Mouse (Mus musculus): ENCODE results near the gene Fam19a3. TPM values are rescaled to one million over a fixed set of nuclear protein-coding genes. Genes with fewer than 3 reads are reported as not detected.
A peak's percentile ranks its signal among the peaks of the same experiment; 100 is the strongest.
"Not testable (repeated sequence)": the region's sequence is repeated elsewhere in the genome, so short reads cannot be mapped to it uniquely, and the experiment has no call there.

Fam19a3 gene
- total RNA-seq (2021): 1 to 10 TPM in 1 of 2 experiments, under 1 TPM in 1; 0.72 to 1.2 TPM
- long read RNA-seq, experiment 1: 0 reads
- long read RNA-seq, experiment 2: 0 reads

DNA sequence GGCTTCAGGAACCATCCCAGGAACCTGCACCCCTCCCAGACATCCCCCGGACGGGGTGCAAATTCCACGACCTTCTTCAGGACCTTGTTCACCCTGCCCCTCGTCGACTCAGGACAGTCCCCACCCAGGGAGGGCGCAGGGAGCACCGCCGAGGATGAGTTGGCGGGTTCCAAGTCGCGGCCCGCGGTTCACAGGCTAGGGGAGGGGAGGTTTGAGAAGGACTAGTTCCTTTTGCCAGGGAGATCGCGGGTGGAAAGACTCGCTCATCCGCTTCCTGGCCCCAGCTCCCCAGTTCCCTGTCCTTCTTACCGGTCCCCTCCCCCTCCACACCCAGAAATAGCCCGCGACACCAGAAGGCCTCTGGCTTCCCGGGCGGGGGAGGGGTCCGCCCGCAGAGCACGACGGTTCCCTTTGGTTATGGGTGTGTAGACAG, at the start of gene Fam19a3:
Gene Fam19a3, minus strand, starts transcription at position 370 of the 433 bp plus-strand sequence.
- peak; percentile 47 for DNase-seq

DNA sequence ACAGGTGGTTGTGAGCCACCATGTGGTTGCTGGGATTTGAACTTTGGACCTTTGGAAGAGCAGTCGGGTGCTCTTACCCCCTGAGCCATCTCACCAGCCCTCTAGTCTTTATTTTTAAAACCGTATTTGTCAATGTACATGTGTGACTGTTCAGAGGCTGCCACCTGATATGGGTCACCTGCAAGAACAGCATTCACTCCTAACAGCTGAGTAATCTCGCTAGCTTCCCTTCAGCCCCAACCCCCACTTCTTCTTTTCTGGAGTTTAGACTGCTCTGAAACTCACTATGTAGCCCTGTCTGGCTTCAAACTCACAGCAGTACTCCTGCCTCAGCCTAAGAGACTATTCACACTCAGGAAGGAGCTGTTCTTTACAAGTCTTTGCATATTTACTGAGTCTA, 40.8 kb upstream of the Fam19a3 start:
- DNase-seq: no peak

DNA sequence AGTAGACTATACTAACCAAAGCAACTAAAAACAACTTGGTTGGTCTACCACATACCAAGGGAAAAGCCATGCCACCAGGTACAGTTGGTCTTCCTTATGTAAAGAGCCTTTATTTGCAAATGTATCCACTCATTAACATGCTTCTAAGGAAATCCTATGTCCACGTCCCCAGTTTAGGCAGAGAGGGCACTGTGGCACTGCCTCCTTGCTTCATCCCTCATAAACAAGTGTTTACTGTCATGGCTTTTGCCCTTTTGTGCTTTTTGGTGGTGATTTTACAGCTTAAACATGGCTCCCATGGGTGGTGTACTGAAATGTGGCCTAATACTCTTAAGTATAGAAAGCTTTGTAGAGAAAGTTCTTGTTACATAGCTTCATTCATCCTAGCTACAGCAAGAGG, 38.8 kb upstream of the Fam19a3 start:
- DNase-seq: no peak

DNA sequence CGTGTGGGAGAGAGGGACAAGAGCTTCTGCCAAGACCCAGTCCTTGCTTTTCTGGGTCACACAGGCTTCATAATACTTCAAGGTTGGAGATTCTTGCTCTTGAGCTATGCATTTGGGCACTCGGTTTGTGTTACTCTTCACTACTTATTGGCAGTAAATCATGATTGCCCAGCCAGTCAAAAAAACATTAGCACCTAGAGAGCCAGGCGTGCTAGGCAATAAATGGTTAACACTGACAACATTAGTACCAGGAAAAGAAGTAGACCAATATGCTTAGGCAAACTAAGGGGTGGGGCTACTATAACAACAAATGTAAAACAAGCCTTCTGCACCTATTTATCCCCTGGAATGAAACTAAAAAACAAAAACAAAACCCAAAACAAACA, 37.1 kb upstream of the Fam19a3 start:
- no peak for DNase-seq

DNA sequence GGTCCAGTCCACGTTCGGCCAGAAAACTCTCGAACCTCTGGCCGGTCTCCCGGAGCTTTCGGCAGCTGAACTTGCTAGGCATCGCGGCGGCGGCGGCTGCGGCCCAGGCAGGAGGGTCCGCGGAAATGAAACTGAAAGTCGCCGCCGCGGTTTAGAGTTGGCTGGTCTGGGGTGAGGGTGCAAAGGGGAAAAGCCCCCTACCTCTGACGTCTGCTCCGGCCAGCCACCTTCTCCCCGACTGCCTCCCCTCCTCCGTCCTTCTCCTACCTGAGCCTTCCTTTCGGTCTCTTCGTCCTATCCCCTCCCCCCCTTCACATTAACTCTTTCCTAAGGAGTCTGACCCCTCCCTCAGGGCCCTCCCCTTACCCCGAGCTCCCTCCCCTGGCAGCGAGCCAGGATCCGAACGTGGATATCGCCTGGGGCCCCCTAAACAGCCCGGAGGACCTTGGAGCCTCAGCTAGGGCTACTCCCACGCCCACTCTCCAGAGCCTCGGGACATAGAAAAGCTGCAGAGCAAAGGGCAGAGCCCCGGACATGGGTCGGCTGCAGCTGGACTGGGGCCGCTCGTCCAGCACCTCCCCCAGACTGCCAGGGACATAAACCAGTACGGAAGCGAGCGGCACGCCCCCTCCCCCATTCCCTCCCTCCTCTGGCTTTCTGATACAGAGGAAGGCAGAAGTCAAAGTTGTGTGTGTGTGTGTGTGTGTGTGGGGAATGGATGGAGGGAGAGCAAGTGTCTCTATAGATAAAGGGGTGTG, 36.5 kb upstream of the Fam19a3 start, which contains the start of gene Mov10:
Gene Mov10, minus strand, starts transcription at position 573 of the 758 bp plus-strand sequence.
- peak; percentile 79 for DNase-seq

DNA sequence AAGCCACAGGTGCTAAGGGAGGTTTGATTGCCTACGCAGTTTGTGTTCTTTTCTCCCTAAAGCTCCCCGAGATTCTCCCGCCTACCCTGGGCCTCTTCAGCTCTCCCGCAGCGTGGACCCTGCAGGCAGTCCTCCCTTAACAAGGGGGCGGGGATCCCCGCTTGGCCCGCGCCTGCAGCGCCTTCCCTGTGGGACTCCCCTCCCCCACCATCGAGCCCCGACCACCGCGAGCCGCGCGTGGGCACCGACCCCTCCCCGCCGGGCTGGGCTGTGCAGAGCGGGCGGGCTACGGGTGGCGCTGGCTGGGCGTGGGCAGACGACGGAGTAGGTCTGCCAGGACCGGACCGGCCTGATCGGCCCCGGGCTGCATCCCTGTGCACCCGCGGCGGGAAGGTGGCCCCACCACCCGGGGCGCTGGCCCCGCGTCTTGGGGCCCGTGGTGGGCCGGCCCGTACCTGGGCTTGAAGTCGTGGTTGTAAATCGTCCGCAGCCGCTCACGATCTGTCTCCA, 35.9 kb upstream of the Fam19a3 start:
- DNase-seq: peak; percentile 74

DNA sequence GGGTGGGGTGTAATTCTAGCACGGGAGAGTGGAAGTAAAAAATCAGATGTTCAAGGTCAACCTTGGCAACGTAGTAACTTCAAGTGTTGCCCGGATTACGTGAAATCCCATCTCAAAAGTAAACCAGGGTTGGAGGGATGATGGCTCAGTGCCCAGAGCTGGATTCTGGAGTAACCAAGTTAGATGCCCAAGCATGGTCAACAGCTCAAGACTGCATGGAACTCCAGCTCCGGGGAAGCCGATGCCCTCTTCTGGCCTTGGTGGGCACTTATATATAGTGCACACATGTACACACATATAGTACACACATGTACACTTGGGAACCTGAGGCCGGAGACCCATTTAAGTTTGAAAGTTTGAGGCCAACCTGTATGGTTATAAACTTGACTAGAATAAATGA, 34.5 kb upstream of the Fam19a3 start:
- DNase-seq: no peak

DNA sequence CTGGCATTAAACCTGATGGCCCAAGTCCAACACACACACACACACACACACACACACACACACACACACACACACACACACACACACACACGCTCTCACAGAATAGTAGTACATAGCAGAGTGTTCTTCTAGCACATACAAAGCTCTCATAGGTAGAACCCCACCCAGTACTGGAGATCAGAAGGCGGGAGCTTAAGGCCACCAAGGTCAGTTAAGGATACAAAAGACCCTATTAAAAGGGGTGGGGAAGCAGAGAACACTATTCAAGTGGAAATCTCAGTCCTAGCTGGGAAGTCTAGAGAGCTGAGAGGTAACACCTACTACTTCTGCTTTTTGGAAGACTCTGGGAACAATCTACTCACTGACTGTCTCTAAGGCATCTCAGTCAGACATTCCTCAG, 33.7 kb upstream of the Fam19a3 start:
- no peak for DNase-seq

DNA sequence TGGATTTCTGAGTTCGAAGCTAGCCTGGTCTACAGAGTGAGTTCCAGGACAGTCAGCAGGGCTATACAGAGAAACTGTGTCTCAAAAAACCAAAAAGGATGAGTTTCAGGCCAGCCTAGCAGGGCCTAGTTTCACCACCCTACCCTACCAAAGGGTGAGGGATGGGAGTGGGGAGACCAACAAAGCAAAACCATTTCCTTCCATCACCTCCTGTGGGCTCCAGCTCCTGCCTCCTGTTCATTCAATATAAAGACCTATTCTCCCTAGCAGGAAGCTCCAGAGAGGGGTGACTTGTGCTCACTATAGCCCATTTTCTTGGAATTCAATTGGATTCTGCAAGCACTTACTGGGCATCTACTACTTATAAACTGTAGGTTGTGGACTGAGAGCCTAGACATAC, 33.1 kb upstream of the Fam19a3 start:
- no peak for DNase-seq

DNA sequence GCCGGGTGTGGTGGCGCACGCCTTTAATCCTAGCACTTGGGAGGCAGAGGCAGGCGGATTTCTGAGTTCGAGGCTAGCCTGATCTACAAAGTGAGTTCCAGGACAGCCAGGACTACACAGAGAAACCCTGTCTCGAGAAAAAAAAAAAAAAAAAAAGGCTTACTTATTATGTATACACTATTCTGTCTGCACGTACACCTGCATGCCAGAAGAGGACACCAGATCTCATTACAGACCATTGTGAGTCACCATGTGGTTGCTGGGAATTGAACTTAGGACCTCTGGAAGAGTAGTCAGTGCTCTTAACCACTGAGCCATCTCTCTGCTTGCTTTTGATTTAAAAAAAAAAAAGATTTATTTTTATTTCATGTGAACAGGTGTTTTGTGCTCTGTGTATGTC, 31.6 kb upstream of the Fam19a3 start:
- not testable (repeated sequence) for DNase-seq

DNA sequence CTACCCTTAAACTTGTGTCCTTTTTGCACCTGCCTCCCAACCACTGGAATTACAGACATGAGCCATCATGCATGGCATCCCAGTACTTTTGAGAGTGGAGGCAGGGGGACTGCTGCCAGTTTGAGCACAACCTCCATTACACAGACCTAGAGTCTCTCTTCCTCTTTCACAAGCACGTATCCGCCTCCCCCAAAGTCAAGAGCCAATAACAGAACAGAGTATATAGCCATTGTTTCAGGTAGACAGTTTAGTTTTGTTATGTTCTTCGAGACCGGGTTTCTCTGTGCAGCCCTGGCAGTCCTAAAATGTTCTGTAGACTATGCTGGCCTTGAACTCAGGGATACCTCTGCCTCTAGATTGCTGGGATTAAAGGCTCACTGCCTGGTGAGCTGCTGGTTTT, 30.6 kb upstream of the Fam19a3 start:
- DNase-seq: no peak

DNA sequence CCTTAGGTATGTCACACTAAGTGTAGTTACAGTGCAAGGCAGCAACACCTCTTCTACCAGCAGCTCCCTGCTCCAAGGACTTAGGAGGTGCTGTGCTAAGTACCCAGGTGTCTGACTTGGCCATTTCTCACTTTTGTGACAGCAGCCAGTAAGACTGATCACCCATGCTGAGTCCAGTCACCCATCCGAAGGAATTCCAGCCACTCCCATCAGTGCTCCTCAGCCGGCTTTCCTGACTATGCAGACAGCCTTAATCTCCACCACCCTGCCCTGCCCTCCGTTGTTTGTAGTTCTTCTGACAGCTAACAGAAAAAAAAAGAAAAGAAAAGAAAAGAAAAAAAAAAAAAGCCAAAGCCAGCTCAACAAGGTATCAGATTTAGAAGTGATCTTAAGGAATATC, 30.1 kb upstream of the Fam19a3 start:
- no peak for DNase-seq

DNA sequence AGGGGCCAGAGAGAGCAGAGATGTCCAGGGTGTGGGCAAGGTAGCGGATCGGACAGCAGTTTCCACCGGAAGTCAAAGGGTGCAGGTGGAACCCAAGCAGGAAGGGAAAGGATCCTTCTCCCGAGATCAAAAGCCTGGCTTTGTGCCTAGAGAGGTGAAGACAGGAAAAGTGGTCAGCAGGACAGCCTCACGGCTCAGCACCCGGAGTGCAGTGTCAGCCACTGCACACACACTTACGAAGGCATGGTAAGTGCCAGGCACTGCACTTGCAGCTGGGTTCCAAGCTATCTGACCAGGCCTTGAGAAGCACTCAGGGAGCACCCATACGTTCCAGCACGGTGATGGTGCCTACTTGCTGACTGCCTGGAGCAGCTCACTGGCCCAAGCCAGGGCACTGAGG, 23.9 kb upstream of the Fam19a3 start:
- DNase-seq: no peak

DNA sequence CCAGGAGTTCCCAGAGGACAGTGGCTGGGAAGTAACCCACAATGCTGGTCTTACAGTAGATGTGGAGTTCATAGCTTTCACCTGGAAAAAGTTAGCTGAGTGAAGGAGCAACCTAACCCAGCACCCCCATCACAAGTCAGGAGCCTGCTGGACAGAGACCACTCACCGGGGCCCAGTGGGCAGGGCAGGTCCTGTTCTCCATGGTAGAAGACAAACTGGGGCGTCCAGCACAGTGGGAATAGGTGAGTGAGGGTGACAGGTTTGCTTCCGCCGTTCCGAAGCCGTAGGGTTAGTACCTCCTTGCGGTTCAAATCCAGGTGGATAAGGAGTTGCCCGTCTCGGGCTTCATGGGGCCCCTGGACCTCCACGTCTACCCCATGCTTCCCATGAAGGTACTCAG, 22.7 kb upstream of the Fam19a3 start:
- no peak for DNase-seq

DNA sequence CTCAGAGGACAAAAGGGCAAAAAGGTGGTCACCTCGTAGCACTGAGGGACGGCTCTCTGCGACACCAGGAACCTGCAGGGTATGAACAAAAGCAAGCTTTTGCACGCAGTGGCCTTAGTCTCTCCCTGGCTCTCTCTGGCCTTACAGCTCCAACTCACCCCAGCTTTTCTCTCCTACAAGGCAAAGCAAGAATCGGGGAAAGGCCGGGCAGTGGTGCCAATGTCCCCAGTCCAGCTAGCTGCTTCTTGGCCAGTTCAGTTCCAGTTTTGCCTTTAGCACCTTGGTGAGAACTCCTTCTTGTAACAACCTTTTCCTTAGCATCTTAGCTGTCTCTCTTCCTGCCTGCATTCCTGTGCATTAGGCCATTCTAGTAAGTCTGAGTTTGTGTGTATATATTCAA, 19.8 kb upstream of the Fam19a3 start:
- no peak for DNase-seq

DNA sequence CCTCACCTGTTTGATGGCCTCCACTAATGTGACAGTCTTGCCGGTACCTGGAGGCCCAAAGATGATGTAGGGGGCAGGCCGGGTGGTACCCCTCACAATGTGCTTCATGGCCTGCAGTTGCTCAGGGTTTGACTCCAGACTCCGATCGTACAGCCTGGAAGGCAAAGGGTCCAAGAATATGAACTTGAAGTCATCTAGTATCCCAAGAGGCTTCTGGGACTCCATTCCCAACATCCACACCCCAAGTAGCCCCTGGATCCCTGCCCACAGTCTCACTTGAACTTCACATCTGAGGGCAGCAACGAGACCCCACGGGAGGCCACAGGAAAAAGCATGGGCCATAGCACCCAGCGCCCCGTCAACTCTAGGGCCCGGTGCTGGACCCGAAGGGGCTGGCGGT, 19.0 kb upstream of the Fam19a3 start:
- DNase-seq: no peak

DNA sequence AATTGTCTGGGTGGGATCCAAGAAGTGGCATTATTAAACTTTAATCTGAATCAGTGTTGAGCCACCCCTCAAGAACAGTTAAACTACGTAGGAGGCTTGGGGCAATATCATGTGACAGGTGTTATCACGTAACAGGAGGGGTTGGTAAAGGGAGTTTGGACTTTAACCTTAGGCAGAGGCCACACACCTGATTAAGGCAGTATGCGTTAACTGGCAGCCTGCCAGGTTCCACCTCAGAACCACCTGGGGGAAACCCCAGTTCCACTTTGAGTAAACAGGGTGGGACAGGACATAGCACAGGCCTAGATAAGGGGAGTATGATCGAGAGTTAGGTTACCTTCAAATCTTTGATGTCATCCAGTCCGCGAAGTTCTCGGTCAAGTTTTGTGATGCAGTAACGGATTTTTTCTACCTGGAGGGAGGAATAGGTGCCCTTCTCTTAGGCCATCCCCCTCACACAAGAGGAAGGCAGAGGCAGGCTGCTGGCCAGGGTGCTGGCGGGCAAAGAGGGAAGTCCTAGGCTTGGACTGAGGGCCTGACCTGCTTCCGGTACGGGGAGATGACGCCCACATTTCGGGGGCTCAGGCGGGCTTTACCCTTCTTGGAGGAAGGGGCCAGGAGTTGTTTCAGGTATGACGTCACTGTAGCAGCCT, 14.9 kb upstream of the Fam19a3 start:
- DNase-seq: no peak

DNA sequence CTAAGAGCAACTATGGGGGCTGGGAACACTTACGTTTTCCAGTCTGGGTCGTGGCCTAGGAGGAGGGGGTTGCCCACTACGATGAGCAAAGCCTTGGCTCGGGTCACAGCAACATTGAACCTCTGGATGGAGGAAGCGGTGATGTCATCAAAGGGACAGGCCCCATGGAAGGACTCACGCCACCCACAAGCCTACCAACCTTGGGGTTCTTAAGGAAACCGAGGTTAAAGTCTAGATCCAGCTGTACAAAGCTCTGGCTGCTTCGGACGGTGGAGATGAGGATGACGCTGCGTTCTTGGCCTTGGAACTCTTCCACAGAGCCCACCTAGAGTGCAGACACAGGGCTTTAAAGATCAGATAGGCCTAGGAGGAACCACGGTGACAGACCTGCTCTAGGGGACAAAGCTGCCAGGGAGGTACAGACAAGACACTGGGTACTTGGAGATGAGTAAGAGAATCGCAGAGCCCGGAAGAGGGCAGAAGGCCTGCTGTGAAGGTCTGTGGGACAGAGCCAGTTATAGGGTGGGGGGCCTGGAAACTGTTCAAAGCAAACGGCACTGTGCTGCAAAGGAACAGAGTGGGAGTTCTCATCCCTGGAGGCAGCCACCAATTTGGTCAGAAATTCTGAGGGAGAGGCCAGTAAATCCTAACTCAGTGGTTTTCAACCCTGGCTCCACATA, 14.2 kb upstream of the Fam19a3 start:
- DNase-seq: peak; percentile 40

DNA sequence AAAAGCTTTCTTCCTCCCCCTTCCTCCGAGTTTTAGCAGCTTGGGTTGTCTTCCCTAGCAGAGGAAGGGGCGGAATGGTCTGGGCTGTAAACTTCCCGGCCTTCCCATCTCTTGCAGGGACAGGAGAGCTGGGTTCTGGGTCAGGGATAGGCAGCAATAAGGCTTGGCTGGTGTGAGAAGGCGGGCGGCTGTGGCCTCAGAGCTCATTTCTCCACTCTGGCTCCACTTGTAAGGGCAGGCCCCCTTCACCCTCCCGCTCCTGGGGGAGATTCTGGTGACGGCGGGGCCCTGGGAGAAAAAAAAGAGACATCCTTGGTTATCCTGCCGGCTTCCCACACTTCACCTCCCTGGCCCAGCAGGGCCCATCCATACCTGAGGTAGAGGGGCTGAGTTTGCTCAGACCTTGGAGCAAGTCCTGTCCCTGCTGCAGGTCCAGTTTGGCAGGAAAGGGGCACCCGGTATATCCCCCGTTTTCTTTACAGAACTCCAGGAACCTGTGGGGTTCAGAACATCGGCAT, 13.4 kb upstream of the Fam19a3 start:
- no peak for DNase-seq

DNA sequence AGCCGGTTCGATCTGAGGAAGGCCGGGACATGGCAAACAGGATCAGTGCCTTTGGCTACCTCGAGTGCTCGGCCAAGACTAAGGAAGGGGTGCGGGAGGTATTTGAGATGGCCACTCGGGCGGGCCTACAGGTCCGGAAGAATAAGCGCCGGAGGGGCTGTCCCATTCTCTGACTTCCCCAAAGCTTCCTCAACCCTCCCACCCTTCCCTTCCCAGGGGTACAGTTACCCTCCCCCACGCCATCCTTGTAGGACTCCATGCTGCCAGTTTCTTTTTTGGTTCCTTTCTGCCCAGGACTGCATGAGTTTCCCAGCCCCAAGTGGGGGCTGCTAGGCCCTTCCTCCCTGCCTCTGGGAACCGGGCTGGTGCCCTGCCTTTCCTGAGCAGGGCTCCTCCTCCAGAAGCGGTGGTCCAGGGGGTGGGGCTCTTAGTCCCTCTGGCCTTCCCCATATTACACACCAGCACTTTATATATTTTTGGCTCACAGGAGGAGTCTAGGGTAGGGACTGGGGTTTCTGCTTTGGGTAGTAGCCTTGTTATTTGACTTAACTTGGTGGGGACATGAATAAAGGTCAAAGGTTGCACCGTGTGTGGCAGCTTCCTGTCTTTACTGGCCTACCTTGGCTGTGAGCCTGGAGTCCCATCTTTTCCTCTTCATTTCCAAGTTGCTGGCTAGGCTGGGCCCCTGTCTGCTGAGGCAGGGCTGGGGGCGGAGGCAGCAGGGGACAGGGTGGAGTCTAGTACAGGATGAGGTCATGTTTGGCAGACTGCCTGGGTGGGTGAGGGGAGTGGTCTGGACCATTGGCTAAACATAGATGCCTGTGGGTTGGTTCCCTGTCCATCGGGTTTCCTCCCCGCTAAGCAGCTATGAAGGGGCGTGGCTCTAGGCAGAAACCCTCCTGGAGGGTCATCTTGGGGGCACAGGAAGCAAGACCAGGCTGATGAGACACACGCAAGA, 12.5 kb upstream of the Fam19a3 start:
- DNase-seq: peak; percentile 93
